Mouse (Mus musculus) layer of hippocampus, adult 8-10 months (tissue): ENCODE measurements around the gene Mast4. TPM values are rescaled to one million over a fixed set of nuclear protein-coding genes. Genes with fewer than 3 reads are reported as not detected.

Experiments
- DNase-seq, 2 experiments: peaks; one replicate each; pipeline ENCODE4 v3.0.0; 2022; ENCODE audit warnings: low spot score in 2 of 2
- total RNA-seq, 4 experiments: library from RNA; stranded (reverse); gene quantifications; 2 replicates each; pipeline ENCODE4 v1.2.4; 2022

Mast4 gene
- total RNA-seq, 4 experiments from 2014 or later, result 62.8 to 81.8 (median 67.6) TPM

- DNase-seq, result no peak
These were observed 398.5 kb downstream of the Mast4 start for GRCm38 (mm10) chr13:102935788-102936187.

GRCm38 (mm10) chr13:102933702-102934101 is 400.6 kb downstream of the Mast4 start:
- DNase-seq, result peak; percentile 53 to 66

GRCm38 (mm10) chr13:102932434-102932833 is 401.9 kb downstream of the Mast4 start:
- no peak for DNase-seq

- no peak for DNase-seq
These were observed 402.3 kb downstream of the Mast4 start for GRCm38 (mm10) chr13:102931951-102932350.

GRCm38 (mm10) chr13:102925844-102926598 is 408.3 kb downstream of the Mast4 start:
- no peak for DNase-seq

- DNase-seq, result no peak
These were observed 414.6 kb downstream of the Mast4 start for GRCm38 (mm10) chr13:102919741-102920140.

GRCm38 (mm10) chr13:102918616-102919015 is 415.7 kb downstream of the Mast4 start:
- DNase-seq, result no peak

- no peak for DNase-seq
These were observed 419.0 kb downstream of the Mast4 start for GRCm38 (mm10) chr13:102915341-102915740.

GRCm38 (mm10) chr13:102914800-102915199 is 419.5 kb downstream of the Mast4 start:
- DNase-seq, result no peak

- no peak for DNase-seq
These were observed 420.4 kb downstream of the Mast4 start for GRCm38 (mm10) chr13:102913919-102914318.

- no peak for DNase-seq
These were observed 421.4 kb downstream of the Mast4 start for GRCm38 (mm10) chr13:102912867-102913266.

- DNase-seq, result no peak
These were observed 424.5 kb downstream of the Mast4 start for GRCm38 (mm10) chr13:102909654-102910418.

- no peak for DNase-seq
These were observed 427.7 kb downstream of the Mast4 start for GRCm38 (mm10) chr13:102906661-102907009.

- DNase-seq, result peak; percentile 80 to 85
These were observed 428.2 kb downstream of the Mast4 start for GRCm38 (mm10) chr13:102906004-102906660.

- no peak for DNase-seq
These were observed 428.8 kb downstream of the Mast4 start for GRCm38 (mm10) chr13:102905361-102905950.

- no peak for DNase-seq
These were observed 430.6 kb downstream of the Mast4 start for GRCm38 (mm10) chr13:102903689-102904088.

- DNase-seq, result no peak
These were observed 432.2 kb downstream of the Mast4 start for GRCm38 (mm10) chr13:102902123-102902522.

- no peak for DNase-seq
These were observed 433.8 kb downstream of the Mast4 start for GRCm38 (mm10) chr13:102900531-102900930.

GRCm38 (mm10) chr13:102900083-102900420 is 434.2 kb downstream of the Mast4 start:
- no peak for DNase-seq

- DNase-seq, result no peak
These were observed 434.8 kb downstream of the Mast4 start for GRCm38 (mm10) chr13:102899253-102900082.
